Mouse (Mus musculus): ENCODE results near the gene Sh3kbp1.

- TF ChIP-seq CTCF (IDR thresholded peaks at IDR 0.05; ENCODE audit: extremely low read depth, insufficient read depth, low read length) (no peak), POLR2A (IDR thresholded peaks at IDR 0.05; ENCODE audit: extremely low read depth, insufficient read depth, low read length) (no peak)
Observed at GRCm38 (mm10) chrX:159898110-159898509, 271.0 kb downstream of the Sh3kbp1 start.
